Mouse (Mus musculus): ENCODE data around the gene Prss46.

Gene Prss46

DNA sequence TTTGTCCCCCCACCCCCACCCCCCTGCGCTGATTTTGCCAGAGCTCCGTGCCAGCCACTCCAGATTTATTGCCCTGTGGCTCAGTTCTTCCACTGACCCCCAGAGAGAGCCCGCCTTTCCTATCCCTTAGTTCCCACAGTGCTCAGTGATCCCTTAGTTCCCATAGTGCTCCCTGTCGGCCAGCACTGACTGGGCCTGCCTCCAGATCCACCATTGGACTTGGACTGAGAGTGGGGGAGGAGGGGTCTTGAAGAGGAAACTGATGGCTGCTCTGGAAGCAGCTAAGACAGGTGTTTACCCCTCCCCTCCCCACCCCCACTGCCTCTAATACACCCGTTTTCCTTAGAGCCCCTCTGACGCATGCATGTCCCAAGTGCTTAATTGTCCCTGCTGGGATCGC, 51.7 kb downstream of the Prss46 start:
- in situ Hi-C loops (cut with MboI, MseI): no loop called here

- in situ Hi-C loops (cut with MboI, MseI): no loop called here
Observed at GRCm38 (mm10) chr9:110896595-110896994, 52.3 kb downstream of the Prss46 start.

GRCm38 (mm10) chr9:110899451-110900008, 55.2 kb downstream of the Prss46 start:
- in situ Hi-C loops (cut with MboI, MseI): loop anchor here in 1 of 2 experiments (25.0 kb wide), 1 partner anchor 1837 kb away; the partner anchor contains the start of genes Atrip and Trex1

DNA sequence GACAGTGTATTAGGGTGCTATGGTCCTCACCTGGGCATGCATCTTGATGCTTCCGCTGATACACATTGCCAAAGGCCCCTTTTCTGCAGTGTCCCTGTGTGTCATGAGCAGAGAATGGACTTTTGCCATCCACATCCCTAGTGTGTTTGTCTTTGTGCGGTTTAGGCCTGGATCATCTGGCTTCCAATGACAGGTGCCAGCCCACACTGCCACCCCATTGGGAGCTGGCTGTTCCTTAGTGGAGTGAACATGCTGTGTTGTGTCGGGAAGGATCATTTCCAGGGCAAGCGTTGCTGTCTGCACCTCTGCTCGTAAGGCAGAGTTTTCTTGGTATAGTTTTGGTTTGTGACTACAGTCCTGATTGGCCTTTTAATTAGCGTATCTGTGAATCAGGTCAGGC, 56.9 kb downstream of the Prss46 start:
- in situ Hi-C loops (cut with MboI, MseI): loop anchor here in 1 of 2 experiments (25.0 kb wide), 1 partner anchor 1839 kb away; the partner anchor contains the start of genes Atrip and Trex1

- in situ Hi-C loops (cut with MboI, MseI): loop anchor here in 1 of 2 experiments (25.0 kb wide), 1 partner anchor 1840 kb away; the partner anchor contains the start of genes Atrip and Trex1
Observed at GRCm38 (mm10) chr9:110902271-110902670, 58.0 kb downstream of the Prss46 start.

All from T-helper 17 cell (primary cell).